Mouse (Mus musculus) neural tube, embryonic 10.5 days (tissue): Measurements from ENCODE around the gene Cops4.

Experiments used
- DNase-seq: peaks from one replicate; pipeline ENCODE4 v3.0.0-alpha.2; 2017; ENCODE audit warnings: low spot score; ENCODE audit errors: extremely low spot score

The Cops4 gene

GRCm38 (mm10) chr5:100518049-100519026 lies at the start of gene Cops4:
Gene Cops4, plus strand, starts transcription at chr5:100518309.
- DNase-seq: peak; percentile 94

GRCm38 (mm10) chr5:100476328-100476727 lies 41.8 kb upstream of the Cops4 start:
- no peak for DNase-seq

GRCm38 (mm10) chr5:100477604-100478003 lies 40.5 kb upstream of the Cops4 start:
- DNase-seq: no peak

GRCm38 (mm10) chr5:100483569-100483968 lies 34.5 kb upstream of the Cops4 start:
- no peak for DNase-seq

GRCm38 (mm10) chr5:100487120-100487519 lies 31.0 kb upstream of the Cops4 start:
- no peak for DNase-seq

- no peak for DNase-seq
These were observed 29.9 kb upstream of the Cops4 start for GRCm38 (mm10) chr5:100488231-100488630.

GRCm38 (mm10) chr5:100489340-100489739 lies 28.8 kb upstream of the Cops4 start:
- DNase-seq: no peak

GRCm38 (mm10) chr5:100491704-100492103 lies 26.4 kb upstream of the Cops4 start:
- DNase-seq: no peak

- peak; percentile 73 for DNase-seq
These were observed 19.5 kb upstream of the Cops4 start for GRCm38 (mm10) chr5:100498436-100499180.

- DNase-seq: no peak
These were observed 18.9 kb upstream of the Cops4 start for GRCm38 (mm10) chr5:100499243-100499642.

GRCm38 (mm10) chr5:100499831-100500304 lies 18.2 kb upstream of the Cops4 start:
- DNase-seq: peak; percentile 64

- peak; percentile 96 for DNase-seq
These were observed 17.6 kb upstream of the Cops4 start, which contains the start of gene Lin54 for GRCm38 (mm10) chr5:100500458-100500961. Gene Lin54, minus strand, starts transcription at chr5:100500639.

- DNase-seq: no peak
These were observed 16.8 kb upstream of the Cops4 start for GRCm38 (mm10) chr5:100501267-100501666.

GRCm38 (mm10) chr5:100509247-100509646 lies 8.9 kb upstream of the Cops4 start:
- no peak for DNase-seq

GRCm38 (mm10) chr5:100512576-100512975 lies 5.5 kb upstream of the Cops4 start:
- no peak for DNase-seq

- no peak for DNase-seq
These were observed 910 bp downstream of the Cops4 start for GRCm38 (mm10) chr5:100519027-100519411.

GRCm38 (mm10) chr5:100520223-100520622 lies 2.1 kb downstream of the Cops4 start:
- DNase-seq: no peak

GRCm38 (mm10) chr5:100523331-100523730 lies 5.2 kb downstream of the Cops4 start:
- DNase-seq: no peak

- DNase-seq: no peak
These were observed 6.8 kb downstream of the Cops4 start for GRCm38 (mm10) chr5:100524921-100525320.

GRCm38 (mm10) chr5:100525620-100526019 lies 7.5 kb downstream of the Cops4 start:
- no peak for DNase-seq

GRCm38 (mm10) chr5:100526164-100526563 lies 8.1 kb downstream of the Cops4 start:
- no peak for DNase-seq

GRCm38 (mm10) chr5:100535826-100536225 lies 17.7 kb downstream of the Cops4 start:
- DNase-seq: no peak
